Mouse (Mus musculus): ENCODE data around the gene Tmem211. TPM values are rescaled to one million over a fixed set of nuclear protein-coding genes. Genes with fewer than 3 reads are reported as not detected.

The Tmem211 gene
- polyA plus RNA-seq (2015; fragmentation: Nextera tagmentation; extraction: Ambion mirVana) = not detected in 2 replicates

DNA sequence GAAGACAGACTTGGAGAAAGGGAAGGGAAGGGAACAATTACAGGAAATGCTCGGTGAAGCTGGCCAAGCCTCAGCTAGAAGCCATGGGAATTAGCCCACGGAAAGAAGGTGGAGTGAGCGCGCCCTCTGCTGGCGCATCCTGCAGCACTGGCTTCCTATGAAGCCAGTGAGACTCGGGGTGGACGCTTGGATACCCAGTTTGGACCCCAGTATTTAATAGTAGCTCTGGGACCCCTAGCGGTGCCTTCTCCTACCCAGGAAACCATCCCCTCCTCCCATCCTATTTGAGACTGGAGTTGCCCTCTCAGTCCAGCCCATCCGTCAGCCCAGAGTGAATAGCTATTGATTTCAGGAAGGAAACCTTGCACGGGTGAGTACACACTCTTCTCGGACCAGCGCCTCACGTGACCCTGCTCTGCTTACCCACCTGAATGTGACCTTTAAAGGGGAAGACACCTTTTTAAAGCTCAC is at the start of gene Tmem211:
TSS of gene Tmem211 (plus strand) at position 278 of the 471 bp plus-strand sequence.
- no peaks in the 10 kb centered on the region for H3K9me3 ChIP-seq (replicated peaks; ENCODE audit: control insufficient read depth, low read length, poor library complexity, severe bottlenecking)
- H3K27ac ChIP-seq (ENCODE audit: low read length) = peak within 1 kb of the TSS; percentile 52
- H3K27me3 ChIP-seq (ENCODE audit: control insufficient read depth, insufficient read depth, low read depth, low read length) = no peaks in the 10 kb centered on the region
- no peaks in the 10 kb centered on the region for H3K36me3 ChIP-seq (ENCODE audit: control insufficient read depth, insufficient read depth, low read length)
- 0% methylated on average over 13 of the region's 13 CpGs for WGBS
- peak within 1 kb of the TSS; percentile 15 for H3K4me3 ChIP-seq (ENCODE audit: low read depth, low read length)
- peaks cover 16% of the 10 kb centered on the region for H3K4me1 ChIP-seq (ENCODE audit: control insufficient read depth, insufficient read depth, low read length)
- H3K4me2 ChIP-seq (ENCODE audit: low read length) = peak within 1 kb of the TSS; percentile 58
- peak; percentile 80 for ATAC-seq
- H3K9ac ChIP-seq (ENCODE audit: low read depth, low read length) = peak within 1 kb of the TSS; percentile 55

DNA sequence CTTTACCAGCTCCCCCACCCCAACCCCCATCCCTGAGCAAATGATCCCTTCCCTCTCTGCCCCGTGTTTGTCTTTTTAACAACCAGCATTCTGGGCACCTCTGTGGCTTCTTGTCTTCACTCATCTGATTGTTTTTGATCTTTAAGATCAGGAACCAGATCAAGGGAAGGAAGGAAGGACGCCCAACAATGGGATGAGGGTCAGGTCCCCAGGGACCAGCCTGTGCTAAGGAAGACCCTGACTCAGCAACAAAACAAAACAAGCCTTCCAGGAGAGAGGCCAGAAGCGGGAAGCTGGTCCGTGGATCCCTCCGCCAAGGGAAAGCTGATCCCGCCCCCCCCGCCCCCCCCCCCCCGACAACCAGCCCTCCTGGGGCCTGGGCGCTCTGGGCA is 47.3 kb upstream of the Tmem211 start:
- Histone ChIP-seq H3K4me3 (ENCODE audit: low read depth, low read length) (peak overlapping the region; percentile 26), H3K4me1 (ENCODE audit: control insufficient read depth, insufficient read depth, low read length) (peaks cover 10% of the 10 kb centered on the region), H3K4me2 (ENCODE audit: low read length) (peak overlapping the region; percentile 52), H3K27me3 (ENCODE audit: control insufficient read depth, insufficient read depth, low read depth, low read length) (no peaks in the 10 kb centered on the region), H3K27ac (ENCODE audit: low read length) (peak overlapping the region; percentile 63), H3K9ac (ENCODE audit: low read depth, low read length) (peak overlapping the region; percentile 62), H3K36me3 (ENCODE audit: control insufficient read depth, insufficient read depth, low read length) (no peaks in the 10 kb centered on the region), H3K9me3 (replicated peaks; ENCODE audit: control insufficient read depth, low read length, poor library complexity, severe bottlenecking) (no peaks in the 10 kb centered on the region)
- 11% methylated on average over 5 of the region's 9 CpGs for WGBS
- ATAC-seq = no peak

DNA sequence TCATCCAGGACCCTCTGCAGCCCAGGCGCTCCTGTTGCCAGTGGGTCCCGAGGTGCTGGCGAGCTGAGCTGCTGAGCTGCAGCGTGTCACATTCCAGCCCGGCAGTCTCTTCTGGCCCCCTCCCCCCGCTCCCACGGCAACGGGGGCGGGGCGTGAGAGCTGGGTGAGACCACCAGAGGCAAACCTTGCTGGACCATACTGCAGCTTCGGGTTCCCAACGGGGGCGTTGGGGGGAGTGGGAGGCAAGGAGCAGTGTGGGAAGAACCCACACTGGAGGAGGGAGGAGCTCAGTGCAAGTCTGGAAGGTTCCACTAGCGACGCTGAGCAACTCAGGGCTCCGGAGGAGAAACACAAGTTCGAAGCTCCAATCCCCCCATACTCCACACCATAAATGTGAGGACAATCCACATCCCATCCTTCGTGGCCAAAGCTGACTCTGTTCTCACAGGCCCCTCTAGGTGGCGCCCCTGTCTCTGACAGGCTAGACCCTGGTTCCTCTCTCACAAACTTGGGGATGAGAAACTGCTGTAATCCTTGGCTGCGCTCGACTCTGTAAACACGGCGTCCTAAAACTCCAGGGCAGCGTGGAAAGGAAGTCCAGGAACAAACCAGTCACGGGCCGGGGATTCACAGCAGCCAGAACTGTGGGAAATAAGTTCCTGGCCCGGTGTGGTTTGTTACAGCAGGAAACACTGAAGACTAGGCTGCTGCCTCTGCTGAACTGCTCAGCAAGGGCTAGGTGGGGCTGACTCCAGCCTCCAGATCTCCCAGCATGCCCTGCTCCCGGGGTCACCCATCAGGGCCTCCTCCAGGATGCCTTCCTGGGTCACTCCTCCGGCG is 46.6 kb upstream of the Tmem211 start:
- Histone ChIP-seq H3K4me3 (ENCODE audit: low read depth, low read length) (peak overlapping the region; percentile 26), H3K4me2 (ENCODE audit: low read length) (peak overlapping the region; percentile 52), H3K27me3 (ENCODE audit: control insufficient read depth, insufficient read depth, low read depth, low read length) (no peaks in the 10 kb centered on the region), H3K9ac (ENCODE audit: low read depth, low read length) (peak overlapping the region; percentile 62), H3K4me1 (ENCODE audit: control insufficient read depth, insufficient read depth, low read length) (peaks cover 10% of the 10 kb centered on the region), H3K36me3 (ENCODE audit: control insufficient read depth, insufficient read depth, low read length) (no peaks in the 10 kb centered on the region), H3K9me3 (replicated peaks; ENCODE audit: control insufficient read depth, low read length, poor library complexity, severe bottlenecking) (no peaks in the 10 kb centered on the region), H3K27ac (ENCODE audit: low read length) (peak overlapping the region; percentile 64)
- 1% methylated on average over 26 of the region's 30 CpGs for WGBS
- ATAC-seq = peak; percentile 85

DNA sequence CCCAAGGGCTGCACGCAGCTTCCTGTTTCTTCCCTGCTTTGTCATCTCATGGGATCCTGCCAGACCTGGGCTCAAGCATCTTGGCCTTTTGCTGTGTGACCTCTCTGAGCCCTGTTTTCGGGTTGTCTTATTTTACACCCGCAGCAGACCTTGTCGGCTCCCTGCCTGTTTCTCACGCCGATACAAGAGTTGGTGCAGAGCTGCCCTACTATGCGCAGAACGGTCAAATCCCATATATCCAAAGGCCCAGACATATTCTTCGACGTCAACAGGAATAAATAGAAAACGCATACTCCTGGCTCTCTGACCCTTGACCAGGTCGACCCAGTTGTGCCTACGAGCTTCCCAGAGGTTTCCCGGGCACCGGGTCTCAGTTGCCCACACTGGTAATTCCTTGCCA is 46.0 kb upstream of the Tmem211 start:
- H3K9me3 ChIP-seq (replicated peaks; ENCODE audit: control insufficient read depth, low read length, poor library complexity, severe bottlenecking) = no peaks in the 10 kb centered on the region
- no peak for ATAC-seq

DNA sequence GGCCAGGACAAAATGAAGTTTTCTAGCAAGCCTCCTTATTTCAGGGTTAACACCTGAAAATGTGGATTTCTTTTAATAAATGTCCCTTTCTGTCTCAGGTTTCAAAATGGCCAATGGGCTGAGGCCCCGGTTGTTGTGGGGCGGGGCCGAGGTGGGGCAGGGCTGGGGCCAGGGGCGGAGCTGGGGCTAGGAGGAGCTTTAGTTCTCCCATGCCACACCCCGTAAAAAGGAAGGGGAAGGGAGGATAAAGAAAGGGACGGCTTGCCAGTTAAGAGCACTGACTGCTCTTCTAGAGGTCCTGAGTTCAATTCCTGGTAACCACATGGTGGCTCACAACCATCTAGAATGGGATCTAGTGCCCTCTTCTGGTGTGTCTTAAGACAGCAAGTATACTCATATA is 45.3 kb upstream of the Tmem211 start:
- ATAC-seq = no peak
- WGBS = 41% methylated on average over 6 of the region's 6 CpGs

More for the DNA sequence above, 46.0 kb upstream of the Tmem211 start:
- H3K27ac ChIP-seq (ENCODE audit: low read length) = peak overlapping the region; percentile 64
- 85% methylated on average over 15 of the region's 15 CpGs for WGBS
- H3K4me1 ChIP-seq (ENCODE audit: control insufficient read depth, insufficient read depth, low read length) = peaks cover 10% of the 10 kb centered on the region
- no peaks in the 10 kb centered on the region for H3K36me3 ChIP-seq (ENCODE audit: control insufficient read depth, insufficient read depth, low read length)
- H3K4me3 ChIP-seq (ENCODE audit: low read depth, low read length) = no peak overlapping the region
- H3K27me3 ChIP-seq (ENCODE audit: control insufficient read depth, insufficient read depth, low read depth, low read length) = no peaks in the 10 kb centered on the region
- no peak overlapping the region for H3K9ac ChIP-seq (ENCODE audit: low read depth, low read length)
- H3K4me2 ChIP-seq (ENCODE audit: low read length) = no peak overlapping the region

DNA sequence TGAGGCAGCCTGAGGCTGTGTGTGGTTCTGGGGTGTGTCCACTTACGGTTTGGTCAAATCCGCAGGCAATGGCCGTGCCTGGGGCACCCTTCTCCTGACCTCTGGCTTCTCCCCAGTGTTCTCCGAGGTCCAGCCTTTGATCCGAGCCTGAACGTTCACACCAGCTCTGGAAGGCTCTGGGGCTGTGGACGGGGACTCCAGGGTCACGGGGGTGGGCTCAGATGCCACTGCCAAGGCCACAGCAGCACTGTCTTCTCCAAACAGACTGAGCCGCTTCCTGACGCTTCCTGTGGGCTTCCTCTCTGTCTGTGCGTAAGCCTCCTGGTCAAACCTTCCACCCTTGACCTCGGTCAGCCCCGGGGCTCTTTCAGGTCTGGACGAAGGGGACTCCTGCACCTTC is 36.2 kb upstream of the Tmem211 start:
- no peak for ATAC-seq
- H3K4me1 ChIP-seq (ENCODE audit: control insufficient read depth, insufficient read depth, low read length) = peaks cover 11% of the 10 kb centered on the region

More for the DNA sequence above, 45.3 kb upstream of the Tmem211 start:
- Histone ChIP-seq H3K27ac (ENCODE audit: low read length) (no peak overlapping the region), H3K4me2 (ENCODE audit: low read length) (no peak overlapping the region), H3K36me3 (ENCODE audit: control insufficient read depth, insufficient read depth, low read length) (no peaks in the 10 kb centered on the region), H3K9ac (ENCODE audit: low read depth, low read length) (no peak overlapping the region), H3K4me1 (ENCODE audit: control insufficient read depth, insufficient read depth, low read length) (peaks cover 10% of the 10 kb centered on the region), H3K4me3 (ENCODE audit: low read depth, low read length) (no peak overlapping the region), H3K27me3 (ENCODE audit: control insufficient read depth, insufficient read depth, low read depth, low read length) (no peaks in the 10 kb centered on the region), H3K9me3 (replicated peaks; ENCODE audit: control insufficient read depth, low read length, poor library complexity, severe bottlenecking) (no peaks in the 10 kb centered on the region)

DNA sequence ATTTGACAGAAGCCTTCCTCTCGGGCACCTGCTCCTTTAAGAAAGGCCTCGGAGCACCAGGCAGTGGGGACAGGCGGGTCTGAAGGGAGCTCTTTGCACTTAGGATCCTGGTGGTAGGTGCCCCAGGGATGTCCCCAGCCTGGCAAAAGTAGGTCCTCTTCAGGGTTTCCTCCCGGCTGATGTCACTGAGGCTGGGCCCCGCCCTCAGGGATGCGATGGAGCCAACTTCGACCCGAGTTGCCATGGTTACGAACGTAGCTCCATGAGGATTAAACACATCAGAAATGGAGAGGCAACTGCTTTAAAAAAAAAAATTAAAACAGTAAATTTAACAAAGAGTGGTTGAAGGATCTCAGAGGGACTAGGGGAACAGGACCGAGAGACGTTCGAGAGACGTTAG is 34.8 kb upstream of the Tmem211 start:
- H3K36me3 ChIP-seq (ENCODE audit: control insufficient read depth, insufficient read depth, low read length) = no peaks in the 10 kb centered on the region
- ATAC-seq = no peak
- H3K4me2 ChIP-seq (ENCODE audit: low read length) = no peak overlapping the region
- H3K9ac ChIP-seq (ENCODE audit: low read depth, low read length) = no peak overlapping the region
- no peak overlapping the region for H3K4me3 ChIP-seq (ENCODE audit: low read depth, low read length)
- 52% methylated on average over 14 of the region's 14 CpGs for WGBS
- H3K27ac ChIP-seq (ENCODE audit: low read length) = peak overlapping the region; percentile 41
- peaks cover 11% of the 10 kb centered on the region for H3K4me1 ChIP-seq (ENCODE audit: control insufficient read depth, insufficient read depth, low read length)
- H3K27me3 ChIP-seq (ENCODE audit: control insufficient read depth, insufficient read depth, low read depth, low read length) = no peaks in the 10 kb centered on the region
- no peaks in the 10 kb centered on the region for H3K9me3 ChIP-seq (replicated peaks; ENCODE audit: control insufficient read depth, low read length, poor library complexity, severe bottlenecking)

More for the DNA sequence above, 36.2 kb upstream of the Tmem211 start:
- H3K27ac ChIP-seq (ENCODE audit: low read length) = no peak overlapping the region
- 81% methylated on average over 14 of the region's 14 CpGs for WGBS
- no peak overlapping the region for H3K4me2 ChIP-seq (ENCODE audit: low read length)
- H3K9me3 ChIP-seq (replicated peaks; ENCODE audit: control insufficient read depth, low read length, poor library complexity, severe bottlenecking) = no peaks in the 10 kb centered on the region
- H3K36me3 ChIP-seq (ENCODE audit: control insufficient read depth, insufficient read depth, low read length) = no peaks in the 10 kb centered on the region
- no peak overlapping the region for H3K4me3 ChIP-seq (ENCODE audit: low read depth, low read length)
- H3K27me3 ChIP-seq (ENCODE audit: control insufficient read depth, insufficient read depth, low read depth, low read length) = no peaks in the 10 kb centered on the region
- no peak overlapping the region for H3K9ac ChIP-seq (ENCODE audit: low read depth, low read length)

DNA sequence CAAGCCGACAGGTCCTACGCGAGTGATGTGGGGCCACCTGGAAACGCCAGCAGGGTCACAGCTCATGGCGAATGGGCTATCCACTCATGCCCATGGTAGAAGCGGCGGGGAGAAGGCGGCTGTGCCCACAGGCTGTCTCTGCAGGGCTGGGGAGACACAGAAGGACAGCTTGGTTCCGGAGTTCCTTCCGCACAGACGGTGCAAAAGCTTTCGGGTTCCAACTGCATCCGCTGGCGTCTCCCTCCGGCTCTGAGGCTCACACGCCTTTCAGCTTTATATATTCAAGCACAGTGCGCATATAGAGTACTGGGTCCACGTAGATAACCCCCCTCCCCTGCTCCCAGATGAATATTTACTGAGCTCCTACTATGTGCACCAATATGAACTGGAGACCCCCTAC is 32.9 kb upstream of the Tmem211 start:
- Histone ChIP-seq H3K27me3 (ENCODE audit: control insufficient read depth, insufficient read depth, low read depth, low read length) (no peaks in the 10 kb centered on the region), H3K4me3 (ENCODE audit: low read depth, low read length) (no peak overlapping the region), H3K9me3 (replicated peaks; ENCODE audit: control insufficient read depth, low read length, poor library complexity, severe bottlenecking) (no peaks in the 10 kb centered on the region), H3K36me3 (ENCODE audit: control insufficient read depth, insufficient read depth, low read length) (no peaks in the 10 kb centered on the region), H3K27ac (ENCODE audit: low read length) (no peak overlapping the region), H3K4me1 (ENCODE audit: control insufficient read depth, insufficient read depth, low read length) (peaks cover 11% of the 10 kb centered on the region), H3K9ac (ENCODE audit: low read depth, low read length) (no peak overlapping the region), H3K4me2 (ENCODE audit: low read length) (no peak overlapping the region)
- 92% methylated on average over 18 of the region's 18 CpGs for WGBS
- ATAC-seq = no peak

DNA sequence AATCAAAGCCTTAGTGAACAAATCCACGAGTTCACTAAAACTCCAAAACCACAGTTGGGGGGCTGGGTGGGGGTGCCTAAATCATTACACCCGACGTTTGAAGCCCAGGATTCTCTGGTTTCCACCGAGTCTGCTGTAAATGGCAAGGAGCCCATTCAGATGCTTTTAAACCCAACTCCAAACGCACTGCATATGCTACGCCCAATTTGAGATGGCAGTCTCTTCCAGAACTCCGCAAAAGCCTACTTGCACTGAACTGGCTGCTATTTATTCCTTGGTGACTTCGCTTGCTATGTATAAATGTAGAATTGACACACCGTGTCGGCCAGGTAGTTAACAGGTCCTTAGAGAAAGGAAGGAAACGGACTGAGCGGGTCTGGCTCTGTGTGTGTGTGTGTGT is 31.3 kb upstream of the Tmem211 start:
- H3K36me3 ChIP-seq (ENCODE audit: control insufficient read depth, insufficient read depth, low read length) = no peaks in the 10 kb centered on the region
- 83% methylated on average over 12 of the region's 12 CpGs for WGBS
- no peak overlapping the region for H3K9ac ChIP-seq (ENCODE audit: low read depth, low read length)
- peaks cover 11% of the 10 kb centered on the region for H3K4me1 ChIP-seq (ENCODE audit: control insufficient read depth, insufficient read depth, low read length)
- no peak overlapping the region for H3K4me3 ChIP-seq (ENCODE audit: low read depth, low read length)
- no peaks in the 10 kb centered on the region for H3K27me3 ChIP-seq (ENCODE audit: control insufficient read depth, insufficient read depth, low read depth, low read length)
- no peak for ATAC-seq
- H3K4me2 ChIP-seq (ENCODE audit: low read length) = no peak overlapping the region
- no peak overlapping the region for H3K27ac ChIP-seq (ENCODE audit: low read length)
- no peaks in the 10 kb centered on the region for H3K9me3 ChIP-seq (replicated peaks; ENCODE audit: control insufficient read depth, low read length, poor library complexity, severe bottlenecking)
